In the genomic region with DNA sequence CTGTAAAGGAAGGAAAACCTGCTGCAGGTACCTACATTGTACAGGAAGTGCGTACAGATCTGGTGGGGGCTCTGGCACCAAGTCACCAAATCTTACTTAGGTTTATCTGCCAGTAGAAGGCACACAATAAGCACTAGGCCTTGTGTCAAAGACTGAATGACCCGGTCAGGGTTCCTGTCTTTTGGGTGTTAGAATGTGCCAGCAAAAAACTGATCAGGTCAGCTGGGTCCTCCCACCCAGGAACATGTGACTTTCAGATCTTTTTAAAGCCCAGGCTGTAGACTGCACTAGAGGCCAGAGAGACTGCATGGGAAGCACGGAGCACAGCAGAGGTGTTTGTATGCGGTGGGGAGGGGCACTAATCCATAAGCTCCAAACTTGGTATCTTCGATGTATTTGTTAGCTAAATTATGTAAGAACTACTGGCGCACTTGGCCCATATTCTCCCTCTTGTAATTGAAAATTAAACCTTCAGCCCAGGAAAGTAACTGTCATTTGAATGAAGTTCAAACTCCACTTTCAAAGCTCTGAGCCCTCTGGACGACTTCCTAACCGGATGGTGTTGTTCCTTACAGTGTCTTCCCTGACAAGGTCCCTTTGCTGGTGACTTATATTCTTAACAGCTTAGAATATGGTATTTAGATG, we compare ENCODE assay signal across 17 mouse cellular contexts.
A peak's percentile ranks its signal among the peaks of the same experiment; 100 is the strongest.
DNase-seq lines count a peak whose midpoint lies in the region; ATAC-seq lines count a peak whose summit lies in the region.
"Had no signal": no experiment of that assay in that cellular context is flagged by ENCODE, and none has a peak within 500 bp of the region (broad histone marks: within the 10 kb centered on the region; RNA-seq: fewer than 3 reads in every experiment).

No protein-coding gene starts in this region.

- peak; percentile 22 for DNase-seq in heart, adult 11 months
- no peak for DNase-seq in heart, postnatal 25 days (ENCODE audit: low spot score)
- peak; percentile 40 for DNase-seq in kidney, adult 18-20 months
- no peak for DNase-seq in kidney, postnatal 10 days
- peak; percentile 40 to 45 for DNase-seq in kidney, adult 8-10 months
- DNase-seq in kidney, postnatal 14 days: no peak
- peak; percentile 41 for DNase-seq in kidney, postnatal 36 days
- DNase-seq: B cell, adult 2 months; cerebellum, adult 11-12 months had no signal

- WGBS in kidney, embryonic 15.5 days: 87% methylated on average over 8 of the region's 8 CpGs

- no peak overlapping the region for H3K4me3 ChIP-seq in kidney, embryonic 15.5 days (replicated peaks)
- H3K4me3 ChIP-seq: embryonic facial prominence, embryonic 10.5 days; embryonic facial prominence, embryonic 12.5 days; forebrain, embryonic 13.5 days had no signal

- H3K9ac ChIP-seq in kidney, embryonic 15.5 days: no peak overlapping the region
- H3K9ac ChIP-seq: embryonic facial prominence, embryonic 12.5 days; forebrain, embryonic 13.5 days had no signal

- no peaks in the 10 kb centered on the region for H3K27me3 ChIP-seq in kidney, embryonic 15.5 days
- H3K27me3 ChIP-seq: CH12.LX; embryonic facial prominence, embryonic 12.5 days; forebrain, embryonic 13.5 days had no signal

- no peak for ATAC-seq in kidney, embryonic 15.5 days (replicated peaks; ENCODE audit: low FRiP score)
- ATAC-seq: activated CD4-positive, CD25-positive, alpha-beta regulatory T cell, adult 4 months; CD4-positive, CD25-positive, alpha-beta regulatory T cell, adult 4 months had no signal

- H3K4me2 ChIP-seq in kidney, embryonic 15.5 days: no peak overlapping the region
- H3K4me2 ChIP-seq: embryonic facial prominence, embryonic 12.5 days had no signal

- H3K4me1 ChIP-seq in kidney, embryonic 15.5 days: peaks cover 3% of the 10 kb centered on the region; the same call in 1 of the 2 replicates

- no peaks in the 10 kb centered on the region for H3K36me3 ChIP-seq in kidney, embryonic 15.5 days
- H3K36me3 ChIP-seq: embryonic facial prominence, embryonic 10.5 days; embryonic facial prominence, embryonic 12.5 days; G1E had no signal

- H3K27ac ChIP-seq in kidney, embryonic 15.5 days: no peak overlapping the region
- H3K27ac ChIP-seq: embryonic facial prominence, embryonic 10.5 days; embryonic facial prominence, embryonic 12.5 days; forebrain, embryonic 13.5 days had no signal

- H3K9me3 ChIP-seq in kidney, embryonic 15.5 days (replicated peaks): no peaks in the 10 kb centered on the region
- H3K9me3 ChIP-seq: embryonic facial prominence, embryonic 10.5 days; embryonic facial prominence, embryonic 12.5 days; forebrain, embryonic 13.5 days; G1E had no signal

- intact Hi-C loops in heart, postnatal 25 days (cut with DNase I): no loop called here

Comparison
In these comparisons a context has a peak if more than half of its experiments do, and no peak if none do; other contexts are left out.
1. DNase-seq: peak in heart, adult 11 months (single experiment), kidney, adult 18-20 months (single experiment), kidney, adult 8-10 months (2 of 2) and kidney, postnatal 36 days (2 of 2); none in heart, postnatal 25 days (single experiment), kidney, postnatal 10 days (single experiment) and kidney, postnatal 14 days (single experiment).